Mouse (Mus musculus): ENCODE measurements around the gene Nkiras1. TPM values are rescaled to one million over a fixed set of nuclear protein-coding genes. Genes with fewer than 3 reads are reported as not detected.
A peak's percentile ranks its signal among the peaks of the same experiment; 100 is the strongest.

The Nkiras1 gene
- total and polyA plus RNA-seq, 2 experiments from 2014 or later = 19.2 to 47.1 TPM

- Histone ChIP-seq H3K9ac (no peak overlapping the region), H3K27ac (ENCODE audit: low read depth, low read length) (no peak overlapping the region), H3K27me3 (ENCODE audit: insufficient read depth, low read length) (no peaks in the 10 kb centered on the region), H3K4me3 (ENCODE audit: low read depth, low read length) (no peak overlapping the region), H3K36me3 (ENCODE audit: insufficient read depth) (no peaks in the 10 kb centered on the region), H3K4me1 (ENCODE audit: insufficient read depth) (no peaks in the 10 kb centered on the region), H3K9me3 (ENCODE audit: low read length) (no peaks in the 10 kb centered on the region), H3K4me2 (ENCODE audit: low read depth) (no peak overlapping the region)
- no peak for TF ChIP-seq CTCF (IDR thresholded peaks at IDR 0.05; ENCODE audit: low read depth)
- ATAC-seq (no peak), DNase-seq (no peak)
- WGBS = 96% methylated on average over 2 of the region's 2 CpGs
Observed at GRCm38 (mm10) chr14:18297441-18297840, 26.5 kb downstream of the Nkiras1 start.

- Histone ChIP-seq H3K27me3 (ENCODE audit: insufficient read depth, low read length) (no peaks in the 10 kb centered on the region), H3K9me3 (ENCODE audit: low read length) (no peaks in the 10 kb centered on the region), H3K27ac (ENCODE audit: low read depth, low read length) (no peak overlapping the region), H3K4me2 (ENCODE audit: low read depth) (no peak overlapping the region), H3K4me1 (ENCODE audit: insufficient read depth) (no peaks in the 10 kb centered on the region), H3K9ac (no peak overlapping the region), H3K4me3 (ENCODE audit: low read depth, low read length) (no peak overlapping the region), H3K36me3 (ENCODE audit: insufficient read depth) (no peaks in the 10 kb centered on the region)
- no peak for TF ChIP-seq CTCF (IDR thresholded peaks at IDR 0.05; ENCODE audit: low read depth)
- ATAC-seq (no peak), DNase-seq (no peak)
- WGBS = 87% methylated on average over 2 of the region's 2 CpGs
Observed at GRCm38 (mm10) chr14:18298874-18299273, 27.9 kb downstream of the Nkiras1 start.

- Histone ChIP-seq H3K27ac (ENCODE audit: low read depth, low read length) (no peak overlapping the region), H3K4me3 (ENCODE audit: low read depth, low read length) (no peak overlapping the region), H3K9ac (no peak overlapping the region), H3K4me1 (ENCODE audit: insufficient read depth) (no peaks in the 10 kb centered on the region), H3K27me3 (ENCODE audit: insufficient read depth, low read length) (no peaks in the 10 kb centered on the region), H3K4me2 (ENCODE audit: low read depth) (no peak overlapping the region), H3K36me3 (ENCODE audit: insufficient read depth) (no peaks in the 10 kb centered on the region), H3K9me3 (ENCODE audit: low read length) (no peaks in the 10 kb centered on the region)
- ATAC-seq = no peak
- WGBS = 94% methylated on average over 2 of the region's 2 CpGs
- no peak for DNase-seq
- no peak for TF ChIP-seq CTCF (IDR thresholded peaks at IDR 0.05; ENCODE audit: low read depth)
Observed at GRCm38 (mm10) chr14:18300676-18301075, 29.7 kb downstream of the Nkiras1 start.

GRCm38 (mm10) chr14:18301591-18301990 is 30.7 kb downstream of the Nkiras1 start:
- no peak overlapping the region for H3K4me2 ChIP-seq (ENCODE audit: low read depth)

GRCm38 (mm10) chr14:18302750-18303149 is 31.8 kb downstream of the Nkiras1 start:
- no peak for TF ChIP-seq CTCF (IDR thresholded peaks at IDR 0.05; ENCODE audit: low read depth)
- Histone ChIP-seq H3K27me3 (ENCODE audit: insufficient read depth, low read length) (no peaks in the 10 kb centered on the region), H3K9me3 (ENCODE audit: low read length) (no peaks in the 10 kb centered on the region), H3K4me1 (ENCODE audit: insufficient read depth) (no peaks in the 10 kb centered on the region), H3K36me3 (ENCODE audit: insufficient read depth) (no peaks in the 10 kb centered on the region), H3K9ac (no peak overlapping the region), H3K4me3 (ENCODE audit: low read depth, low read length) (no peak overlapping the region), H3K27ac (ENCODE audit: low read depth, low read length) (no peak overlapping the region), H3K4me2 (ENCODE audit: low read depth) (no peak overlapping the region)
- 71% methylated on average over 3 of the region's 3 CpGs for WGBS
- ATAC-seq (no peak), DNase-seq (no peak)

More at GRCm38 (mm10) chr14:18301591-18301990, 30.7 kb downstream of the Nkiras1 start:
- ATAC-seq (no peak), DNase-seq (no peak)
- no peak overlapping the region for H3K4me3 ChIP-seq (ENCODE audit: low read depth, low read length)
- no peaks in the 10 kb centered on the region for H3K9me3 ChIP-seq (ENCODE audit: low read length)
- WGBS = 74% methylated on average over 3 of the region's 3 CpGs
- no peak overlapping the region for H3K27ac ChIP-seq (ENCODE audit: low read depth, low read length)
- no peak for TF ChIP-seq CTCF (IDR thresholded peaks at IDR 0.05; ENCODE audit: low read depth)
- H3K9ac ChIP-seq = no peak overlapping the region
- no peaks in the 10 kb centered on the region for H3K4me1 ChIP-seq (ENCODE audit: insufficient read depth)
- H3K27me3 ChIP-seq (ENCODE audit: insufficient read depth, low read length) = no peaks in the 10 kb centered on the region
- H3K36me3 ChIP-seq (ENCODE audit: insufficient read depth) = no peaks in the 10 kb centered on the region

GRCm38 (mm10) chr14:18303262-18303661 is 32.3 kb downstream of the Nkiras1 start:
- H3K4me2 ChIP-seq (ENCODE audit: low read depth) = no peak overlapping the region
- no peaks in the 10 kb centered on the region for H3K9me3 ChIP-seq (ENCODE audit: low read length)
- ATAC-seq (peak; percentile 82), DNase-seq (peak; percentile 11)
- 54% methylated on average over 4 of the region's 4 CpGs for WGBS
- H3K36me3 ChIP-seq (ENCODE audit: insufficient read depth) = no peaks in the 10 kb centered on the region
- no peak for TF ChIP-seq CTCF (IDR thresholded peaks at IDR 0.05; ENCODE audit: low read depth)
- no peaks in the 10 kb centered on the region for H3K4me1 ChIP-seq (ENCODE audit: insufficient read depth)
- H3K27me3 ChIP-seq (ENCODE audit: insufficient read depth, low read length) = no peaks in the 10 kb centered on the region
- no peak overlapping the region; the same call in 1 of the 2 replicates for H3K27ac ChIP-seq (ENCODE audit: low read depth, low read length)
- H3K4me3 ChIP-seq (ENCODE audit: low read depth, low read length) = no peak overlapping the region
- H3K9ac ChIP-seq = no peak overlapping the region

GRCm38 (mm10) chr14:18304165-18304564 is 33.2 kb downstream of the Nkiras1 start:
- H3K9me3 ChIP-seq (ENCODE audit: low read length) = no peaks in the 10 kb centered on the region
- ATAC-seq (no peak), DNase-seq (no peak)
- H3K4me3 ChIP-seq (ENCODE audit: low read depth, low read length) = no peak overlapping the region
- H3K4me2 ChIP-seq (ENCODE audit: low read depth) = no peak overlapping the region
- no peaks in the 10 kb centered on the region for H3K36me3 ChIP-seq (ENCODE audit: insufficient read depth)
- H3K27me3 ChIP-seq (ENCODE audit: insufficient read depth, low read length) = no peaks in the 10 kb centered on the region
- H3K9ac ChIP-seq = no peak overlapping the region
- no peaks in the 10 kb centered on the region for H3K4me1 ChIP-seq (ENCODE audit: insufficient read depth)
- no peak overlapping the region for H3K27ac ChIP-seq (ENCODE audit: low read depth, low read length)
- 90% methylated on average over 5 of the region's 5 CpGs for WGBS
- TF ChIP-seq CTCF (IDR thresholded peaks at IDR 0.05; ENCODE audit: low read depth) = no peak

Data from forebrain, postnatal 0 days (tissue).